Mouse (Mus musculus): ENCODE measurements at regions not wholly inside any gene's neighbourhood (a gene's known extent, or its start where the extent isn't known, plus 50 kb on each side); places are given as distances from the start of the nearest gene placed in this dataset.

- no peaks in the 10 kb centered on the region for H3K9me3 ChIP-seq
Observed at GRCm38 (mm10) chr1:76540529-76540928, 974.4 kb downstream of the Epha4 start.

GRCm38 (mm10) chr1:76550876-76551275, 964.0 kb downstream of the Epha4 start:
- peak; percentile 23 for DNase-seq (ENCODE audit: low spot score)

More at GRCm38 (mm10) chr1:76540529-76540928, 974.4 kb downstream of the Epha4 start:
- no peak for DNase-seq (ENCODE audit: low spot score)
- H3K4me1 ChIP-seq = peaks cover 3% of the 10 kb centered on the region
- H3K27ac ChIP-seq (replicated peaks) = no peak overlapping the region
- 65% methylated on average over 3 of the region's 3 CpGs for WGBS
- no peaks in the 10 kb centered on the region for H3K27me3 ChIP-seq (replicated peaks; ENCODE audit: low read depth, poor library complexity, severe bottlenecking)
- H3K4me3 ChIP-seq = no peak overlapping the region
- no peaks in the 10 kb centered on the region for H3K36me3 ChIP-seq (replicated peaks)

GRCm38 (mm10) chr1:76559441-76559840, 955.4 kb downstream of the Epha4 start:
- H3K4me3 ChIP-seq = no peak overlapping the region
- no peaks in the 10 kb centered on the region for H3K4me1 ChIP-seq
- DNase-seq (ENCODE audit: low spot score) = no peak
- no peak overlapping the region for H3K27ac ChIP-seq (replicated peaks)
- WGBS = 94% methylated on average over 7 of the region's 7 CpGs
- H3K9me3 ChIP-seq = no peaks in the 10 kb centered on the region
- no peaks in the 10 kb centered on the region for H3K27me3 ChIP-seq (replicated peaks; ENCODE audit: low read depth, poor library complexity, severe bottlenecking)
- H3K36me3 ChIP-seq (replicated peaks) = no peaks in the 10 kb centered on the region

More at GRCm38 (mm10) chr1:76550876-76551275, 964.0 kb downstream of the Epha4 start:
- H3K27ac ChIP-seq (replicated peaks) = no peak overlapping the region
- no peaks in the 10 kb centered on the region for H3K9me3 ChIP-seq
- H3K4me3 ChIP-seq = no peak overlapping the region
- peaks cover 18% of the 10 kb centered on the region for H3K4me1 ChIP-seq
- no peaks in the 10 kb centered on the region for H3K27me3 ChIP-seq (replicated peaks; ENCODE audit: low read depth, poor library complexity, severe bottlenecking)
- 70% methylated on average over 5 of the region's 5 CpGs for WGBS
- H3K36me3 ChIP-seq (replicated peaks) = no peaks in the 10 kb centered on the region

- no peak for DNase-seq (ENCODE audit: low spot score)
- 88% methylated on average over 5 of the region's 5 CpGs for WGBS
- H3K36me3 ChIP-seq (replicated peaks) = no peaks in the 10 kb centered on the region
- H3K4me1 ChIP-seq = no peaks in the 10 kb centered on the region
- H3K9me3 ChIP-seq = no peaks in the 10 kb centered on the region
- H3K27ac ChIP-seq (replicated peaks) = no peak overlapping the region
- no peak overlapping the region for H3K4me3 ChIP-seq
- no peaks in the 10 kb centered on the region for H3K27me3 ChIP-seq (replicated peaks; ENCODE audit: low read depth, poor library complexity, severe bottlenecking)
Observed at GRCm38 (mm10) chr1:76575487-76575886, 939.4 kb downstream of the Epha4 start.

DNA sequence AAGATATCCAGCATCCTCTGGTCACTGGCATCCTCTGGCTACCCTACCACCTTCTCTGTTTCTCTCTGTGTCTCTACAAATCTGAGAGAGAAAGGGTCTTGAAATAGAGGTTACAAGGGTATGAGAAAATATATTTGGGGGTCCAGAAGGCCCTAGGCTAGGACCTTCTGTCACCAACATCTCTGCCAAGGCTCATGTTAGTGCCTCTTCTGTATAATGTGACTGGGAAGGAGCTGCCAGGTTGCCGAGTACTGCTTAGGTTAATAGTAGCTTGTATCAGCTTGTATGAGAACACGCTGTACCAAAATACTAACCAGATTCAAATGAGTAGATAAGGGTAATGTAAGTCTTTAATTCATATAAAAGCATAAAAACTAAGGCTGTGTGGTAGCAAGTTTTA, 929.0 kb downstream of the Epha4 start:
- DNase-seq (ENCODE audit: low spot score) = no peak
- 93% methylated on average over 2 of the region's 2 CpGs for WGBS
- no peaks in the 10 kb centered on the region for H3K27me3 ChIP-seq (replicated peaks; ENCODE audit: low read depth, poor library complexity, severe bottlenecking)
- H3K9me3 ChIP-seq = peaks cover 7% of the 10 kb centered on the region
- H3K36me3 ChIP-seq (replicated peaks) = no peaks in the 10 kb centered on the region
- no peak overlapping the region for H3K4me3 ChIP-seq
- H3K27ac ChIP-seq (replicated peaks) = no peak overlapping the region
- H3K4me1 ChIP-seq = no peaks in the 10 kb centered on the region

DNA sequence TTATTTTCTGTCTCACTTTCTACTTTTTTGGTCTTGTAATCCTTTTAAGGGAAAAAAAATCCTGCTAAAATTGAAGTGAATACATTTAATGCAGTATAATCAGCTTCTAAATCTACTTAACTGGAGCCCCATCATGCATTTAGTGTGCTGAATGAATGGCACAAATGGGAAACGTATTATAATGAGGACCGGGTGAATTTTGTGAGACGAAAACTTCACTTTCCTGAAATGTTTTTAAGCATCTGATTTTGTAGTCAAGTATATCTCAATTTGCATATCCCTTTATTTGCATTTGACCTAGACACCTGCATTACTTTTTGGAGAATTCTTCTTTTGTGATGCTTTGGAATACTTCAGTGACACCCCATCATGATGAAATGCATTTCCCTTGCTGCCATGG, 889.1 kb downstream of the Epha4 start:
- Histone ChIP-seq H3K4me3 (no peak overlapping the region), H3K27ac (replicated peaks) (no peak overlapping the region), H3K27me3 (replicated peaks; ENCODE audit: low read depth, poor library complexity, severe bottlenecking) (no peaks in the 10 kb centered on the region), H3K9me3 (no peaks in the 10 kb centered on the region), H3K36me3 (replicated peaks) (no peaks in the 10 kb centered on the region), H3K4me1 (peaks cover 5% of the 10 kb centered on the region; the same call in 1 of the 2 replicates)
- 88% methylated on average over 3 of the region's 3 CpGs for WGBS
- DNase-seq (ENCODE audit: low spot score) = no peak

- peaks cover 5% of the 10 kb centered on the region; the same call in 1 of the 2 replicates for H3K4me1 ChIP-seq
- H3K9me3 ChIP-seq = no peaks in the 10 kb centered on the region
- H3K36me3 ChIP-seq (replicated peaks) = no peaks in the 10 kb centered on the region
- H3K27ac ChIP-seq (replicated peaks) = no peak overlapping the region
- no peaks in the 10 kb centered on the region for H3K27me3 ChIP-seq (replicated peaks; ENCODE audit: low read depth, poor library complexity, severe bottlenecking)
- DNase-seq (ENCODE audit: low spot score) = no peak
- no peak overlapping the region for H3K4me3 ChIP-seq
Observed at GRCm38 (mm10) chr1:76629861-76630260, 885.0 kb downstream of the Epha4 start.

DNA sequence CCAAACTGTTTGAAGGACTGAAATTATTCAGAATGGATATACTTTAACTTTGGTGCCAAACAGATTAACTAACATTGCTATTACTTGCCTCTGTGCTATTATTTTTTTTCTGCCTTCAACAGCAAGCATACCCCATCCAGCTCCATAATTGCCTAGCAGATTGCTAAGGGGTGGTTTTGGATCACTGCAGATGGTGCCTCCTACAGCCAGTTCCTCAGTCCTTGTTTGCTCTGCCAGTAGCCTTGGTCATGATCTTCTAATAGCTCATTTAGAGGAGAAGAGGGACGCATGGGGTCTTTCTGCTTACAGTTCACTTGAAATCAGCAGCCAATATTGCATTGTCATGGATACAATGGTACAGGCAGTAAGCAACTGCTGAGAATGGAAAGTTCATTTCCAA, 880.8 kb downstream of the Epha4 start:
- Histone ChIP-seq H3K9me3 (no peaks in the 10 kb centered on the region), H3K4me3 (no peak overlapping the region), H3K27me3 (replicated peaks; ENCODE audit: low read depth, poor library complexity, severe bottlenecking) (no peaks in the 10 kb centered on the region), H3K36me3 (replicated peaks) (no peaks in the 10 kb centered on the region), H3K4me1 (peaks cover 11% of the 10 kb centered on the region), H3K27ac (replicated peaks) (no peak overlapping the region)
- WGBS = 81% methylated on average over 1 of the region's 1 CpGs
- no peak for DNase-seq (ENCODE audit: low spot score)

DNA sequence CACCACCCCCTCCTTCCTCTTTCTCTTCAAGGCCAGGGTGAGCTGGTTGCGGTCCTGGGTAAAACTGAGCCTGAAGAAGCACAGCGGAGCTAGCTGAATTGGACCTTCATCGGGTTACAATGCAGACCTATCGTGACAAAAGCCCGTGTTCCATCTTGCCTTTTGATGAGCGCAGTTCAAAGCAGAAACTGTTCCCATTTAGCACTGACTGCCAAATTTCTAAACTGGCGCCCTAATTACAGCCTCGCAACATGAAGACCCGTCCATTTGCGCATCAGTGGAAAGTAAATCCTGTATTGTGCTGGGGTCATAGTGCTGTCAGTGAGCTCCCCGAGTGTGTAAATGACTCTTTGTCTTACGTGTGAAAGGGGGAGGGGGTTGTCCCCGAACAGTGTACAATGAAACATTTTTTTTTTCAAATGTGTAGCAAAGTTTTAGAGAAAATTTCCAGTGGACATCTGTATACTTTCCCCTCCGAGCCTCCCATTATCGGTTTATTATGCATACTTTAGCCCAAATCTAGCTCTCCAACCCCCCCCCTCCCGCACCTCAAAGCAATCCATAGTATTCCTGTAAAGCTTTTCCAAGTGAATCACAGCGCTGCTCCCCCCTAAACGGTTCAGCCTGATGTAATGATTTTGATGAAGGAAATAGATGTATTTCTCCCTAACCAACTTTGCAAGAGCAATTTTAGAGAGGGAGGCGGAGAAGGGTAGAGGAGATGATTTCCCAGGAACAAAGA, 877.4 kb downstream of the Epha4 start:
- DNase-seq (ENCODE audit: low spot score) = peak; percentile 19
- Histone ChIP-seq H3K4me1 (peaks cover 11% of the 10 kb centered on the region), H3K9me3 (no peaks in the 10 kb centered on the region), H3K4me3 (peak overlapping the region; percentile 32; the same call in 1 of the 2 replicates), H3K27me3 (replicated peaks; ENCODE audit: low read depth, poor library complexity, severe bottlenecking) (no peaks in the 10 kb centered on the region), H3K27ac (replicated peaks) (no peak overlapping the region), H3K36me3 (replicated peaks) (no peaks in the 10 kb centered on the region)
- WGBS = 54% methylated on average over 19 of the region's 19 CpGs

GRCm38 (mm10) chr1:76638010-76638400, 876.9 kb downstream of the Epha4 start:
- no peak overlapping the region for H3K27ac ChIP-seq (replicated peaks)
- no peak for DNase-seq (ENCODE audit: low spot score)
- H3K36me3 ChIP-seq (replicated peaks) = no peaks in the 10 kb centered on the region
- WGBS = 79% methylated on average over 5 of the region's 5 CpGs
- H3K27me3 ChIP-seq (replicated peaks; ENCODE audit: low read depth, poor library complexity, severe bottlenecking) = no peaks in the 10 kb centered on the region
- no peak overlapping the region for H3K4me3 ChIP-seq
- H3K4me1 ChIP-seq = peaks cover 11% of the 10 kb centered on the region
- no peaks in the 10 kb centered on the region for H3K9me3 ChIP-seq

- H3K27ac ChIP-seq (replicated peaks) = no peak overlapping the region
- no peak overlapping the region for H3K4me3 ChIP-seq
- no peaks in the 10 kb centered on the region for H3K36me3 ChIP-seq (replicated peaks)
- WGBS = 84% methylated on average over 3 of the region's 3 CpGs
- no peak for DNase-seq (ENCODE audit: low spot score)
- H3K4me1 ChIP-seq = peaks cover 11% of the 10 kb centered on the region
- no peaks in the 10 kb centered on the region for H3K27me3 ChIP-seq (replicated peaks; ENCODE audit: low read depth, poor library complexity, severe bottlenecking)
- H3K9me3 ChIP-seq = no peaks in the 10 kb centered on the region
Observed at GRCm38 (mm10) chr1:76641181-76641711, 873.6 kb downstream of the Epha4 start.

DNA sequence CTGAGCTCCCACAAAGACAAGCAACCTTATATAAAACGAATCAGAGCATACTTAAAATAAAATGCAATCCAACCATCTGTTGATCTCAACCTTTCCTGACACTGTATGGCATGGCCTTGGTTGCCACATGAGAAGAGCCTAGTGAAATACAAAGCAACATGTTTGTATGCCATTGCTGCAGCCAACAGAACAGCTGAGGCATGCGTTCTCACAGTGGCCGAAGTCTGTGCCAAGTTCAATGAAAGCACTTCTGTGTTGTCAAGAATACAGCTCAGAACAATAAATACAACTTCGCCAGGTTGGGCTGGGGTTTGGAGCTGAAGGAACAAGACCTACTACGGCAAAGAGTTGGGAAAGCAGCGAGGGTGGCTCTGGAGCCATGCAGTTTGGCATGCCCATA, 872.2 kb downstream of the Epha4 start:
- 87% methylated on average over 6 of the region's 6 CpGs for whole genome bisulfite sequencing
- no peak overlapping the region for H3K27ac ChIP-seq (replicated peaks)
- DNase-seq (ENCODE audit: low spot score) = no peak
- H3K4me3 ChIP-seq = no peak overlapping the region
- H3K27me3 ChIP-seq (replicated peaks; ENCODE audit: low read depth, poor library complexity, severe bottlenecking) = no peaks in the 10 kb centered on the region
- no peaks in the 10 kb centered on the region for H3K9me3 ChIP-seq
- 0 out of 2 replicates have a peak, but pooled peaks cover under 1% of the 10 kb centered on the region for H3K4me1 ChIP-seq
- no peaks in the 10 kb centered on the region for H3K36me3 ChIP-seq (replicated peaks)

- no peak for DNase-seq (ENCODE audit: low spot score)
- Histone ChIP-seq H3K36me3 (replicated peaks) (no peaks in the 10 kb centered on the region), H3K9me3 (no peaks in the 10 kb centered on the region), H3K27me3 (replicated peaks; ENCODE audit: low read depth, poor library complexity, severe bottlenecking) (no peaks in the 10 kb centered on the region), H3K27ac (replicated peaks) (no peak overlapping the region), H3K4me1 (no peaks in the 10 kb centered on the region), H3K4me3 (no peak overlapping the region)
- WGBS = 70% methylated on average over 3 of the region's 3 CpGs
Observed at GRCm38 (mm10) chr1:76644895-76645294, 870.0 kb downstream of the Epha4 start.

All from embryonic facial prominence, embryonic 10.5 days (tissue).